Mouse (Mus musculus) spleen, postnatal 14 days (tissue): Measurements from ENCODE around the gene Olfr279.

Source experiments
- DNase-seq, 2 experiments: peaks; one replicate each; pipeline ENCODE4 v3.0.0; 2021 to 2022; ENCODE audit warnings: low spot score in 2 of 2

The Olfr279 gene

GRCm38 (mm10) chr15:98543341-98543740, 51.1 kb downstream of the Olfr279 start:
- no peak for DNase-seq

DNA sequence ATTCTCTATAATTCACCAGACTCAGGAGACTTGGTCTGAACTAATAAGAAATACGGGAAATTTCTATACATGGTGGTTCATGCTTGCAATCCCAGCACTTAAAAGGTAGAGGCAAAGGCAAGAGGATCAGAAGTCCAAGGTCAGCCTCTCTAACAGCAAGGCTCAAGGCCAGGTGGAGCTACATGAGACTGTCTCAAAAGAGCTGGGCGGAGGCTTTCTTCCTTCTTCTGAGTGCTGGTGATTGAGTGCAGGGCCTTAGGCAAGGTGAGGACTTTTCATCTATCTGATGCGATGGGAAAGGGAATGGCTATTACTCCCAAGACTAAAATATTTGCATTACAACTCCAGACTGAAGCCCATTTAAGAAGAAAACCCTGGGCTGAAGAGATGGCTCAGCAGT, 52.9 kb downstream of the Olfr279 start:
- DNase-seq, result no peak

DNA sequence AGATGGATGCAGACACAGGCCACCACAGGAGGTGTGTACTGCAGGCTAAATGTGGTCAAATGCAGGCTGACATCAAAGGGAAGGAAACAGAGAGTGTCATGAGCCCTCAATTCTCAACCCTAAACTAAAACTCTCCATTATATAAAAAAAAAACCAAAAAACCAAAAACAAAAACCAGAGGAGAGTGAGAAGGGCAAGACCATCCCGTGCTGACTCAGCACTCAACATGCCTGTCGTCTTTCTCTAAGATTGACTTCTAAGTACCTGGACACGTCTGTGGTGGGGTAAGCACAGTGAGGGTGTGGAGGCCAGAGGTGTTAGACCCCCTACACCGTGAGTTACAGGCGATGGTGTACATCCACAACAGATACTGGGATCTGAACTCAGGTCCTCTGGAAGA, 54.6 kb downstream of the Olfr279 start:
- DNase-seq, result no peak
